Mouse (Mus musculus) yolk sac, embryonic 10.5 days (tissue): Measurements from ENCODE around the gene Gm15127.
"Not testable (repeated sequence)": the region's sequence is repeated elsewhere in the genome, so short reads cannot be mapped to it uniquely, and the experiment has no call there.

ENCODE experiments used
- DNase-seq: peaks from one replicate; pipeline ENCODE4 v3.0.0-alpha.2; 2017; ENCODE audit warnings: low spot score

Gene Gm15127

DNA sequence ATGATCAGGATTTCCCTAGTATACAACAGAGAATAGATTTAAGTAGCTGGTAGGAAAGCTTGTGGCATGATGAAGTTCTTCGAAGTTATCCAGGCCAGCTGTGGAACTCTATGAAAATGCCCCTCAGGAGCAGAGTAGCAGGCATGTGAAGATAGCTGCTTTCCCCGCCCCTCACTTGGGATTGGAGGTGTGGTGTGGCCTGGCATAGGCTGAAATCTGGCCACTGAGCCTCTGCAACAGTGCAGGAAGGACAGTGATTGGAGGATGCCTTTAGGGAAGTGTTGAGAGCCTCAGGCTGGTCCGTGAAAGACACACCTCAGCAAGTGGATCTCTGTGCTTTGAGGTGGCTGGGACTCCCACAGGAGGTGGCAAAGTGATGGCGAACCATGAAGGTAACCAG is at the start of gene Gm15127:
Gm15127 (plus strand) TSS at position 301 of the 400 bp plus-strand sequence.
- DNase-seq: not testable (repeated sequence)

DNA sequence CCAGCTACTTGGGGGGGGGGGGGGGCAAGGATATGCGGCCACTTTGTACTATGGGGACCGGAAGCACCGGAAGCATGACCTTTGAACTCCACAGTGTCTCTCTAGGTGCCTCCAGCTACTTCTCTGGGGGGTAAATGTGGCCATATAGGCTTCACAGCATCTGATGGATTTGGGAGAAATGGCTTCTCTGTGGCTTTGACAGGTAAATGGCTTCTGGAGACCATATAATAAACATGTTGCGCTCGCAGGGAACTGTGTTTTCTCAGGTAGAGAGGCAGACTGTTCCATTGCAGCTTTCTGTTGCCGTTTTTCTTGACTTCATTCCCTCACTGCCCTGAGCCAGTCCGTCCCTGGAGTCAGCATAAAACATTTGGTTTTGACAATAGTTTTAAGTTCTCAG is 48.3 kb upstream of the Gm15127 start, which contains the start of gene Gm8334:
Gm8334 (minus strand) TSS at position 101 of the 400 bp plus-strand sequence.
- not testable (repeated sequence) for DNase-seq

DNA sequence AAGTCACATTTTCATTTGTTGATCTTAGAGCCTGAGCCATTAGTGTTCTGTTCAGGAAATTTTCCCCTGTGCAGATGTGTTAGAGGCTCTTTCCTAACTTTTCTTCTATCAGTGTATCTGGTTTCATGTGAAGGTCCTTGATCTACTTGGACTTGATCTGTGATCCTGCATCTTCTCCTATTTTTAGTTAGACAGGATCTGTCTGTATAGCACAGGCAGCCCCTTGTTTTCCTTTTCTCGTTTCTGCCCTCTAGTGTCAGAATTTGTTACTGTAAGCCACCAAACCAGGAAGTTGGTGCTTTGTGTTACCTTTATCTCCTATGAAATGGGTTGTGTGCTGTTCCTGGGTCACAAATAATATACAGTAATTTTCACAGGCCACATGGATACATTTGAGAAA is 12.9 kb downstream of the Gm15127 start:
- not testable (repeated sequence) for DNase-seq
